Mouse (Mus musculus) embryonic stem cell, embryonic (primary cell): ENCODE results near the gene Ablim1.

ENCODE experiments used
- CTCF ChIA-PET, 4 experiments: fragments of 300-600 bp in 2 of 4; fragments of 350-600 bp in 2 of 4; sonication (Branson Sonifier 250); formaldehyde crosslinking; loops; one replicate each; lab custom pipeline; 2022; ENCODE audit warnings: inconsistent platforms in 2 of 4; lab: Charles Lee
- POLR2A ChIA-PET, 4 experiments: fragments of 300-600 bp in 2 of 4; fragments of 350-600 bp in 2 of 4; sonication (Branson Sonifier 250); formaldehyde crosslinking; loops; one replicate each; lab custom pipeline; 2022; ENCODE audit warnings: antibody characterized with exemption in 4 of 4, inconsistent platforms in 1 of 4; lab: Charles Lee

Gene Ablim1

DNA sequence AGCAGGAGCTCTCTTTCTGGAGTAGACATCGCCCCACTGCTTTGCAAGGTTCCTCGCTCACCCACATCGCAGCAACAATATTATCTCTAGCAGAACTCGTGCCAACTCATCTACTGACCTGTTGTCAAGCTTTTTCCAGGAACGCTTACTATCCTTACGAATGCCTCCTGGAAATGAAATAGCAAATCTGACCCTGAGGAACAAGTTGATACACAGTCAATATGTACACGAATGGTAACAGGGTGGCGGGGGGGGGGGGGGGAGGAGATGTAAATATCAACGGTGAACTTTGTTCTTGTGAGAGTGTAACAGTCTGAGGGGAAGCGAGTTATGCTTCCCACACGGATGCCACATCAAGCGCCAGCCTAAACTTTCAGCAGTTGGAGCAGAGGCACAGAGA is 56.9 kb downstream of the Ablim1 start:
- ChIA-PET POLR2A (no interaction called here), CTCF (no interaction called here)

DNA sequence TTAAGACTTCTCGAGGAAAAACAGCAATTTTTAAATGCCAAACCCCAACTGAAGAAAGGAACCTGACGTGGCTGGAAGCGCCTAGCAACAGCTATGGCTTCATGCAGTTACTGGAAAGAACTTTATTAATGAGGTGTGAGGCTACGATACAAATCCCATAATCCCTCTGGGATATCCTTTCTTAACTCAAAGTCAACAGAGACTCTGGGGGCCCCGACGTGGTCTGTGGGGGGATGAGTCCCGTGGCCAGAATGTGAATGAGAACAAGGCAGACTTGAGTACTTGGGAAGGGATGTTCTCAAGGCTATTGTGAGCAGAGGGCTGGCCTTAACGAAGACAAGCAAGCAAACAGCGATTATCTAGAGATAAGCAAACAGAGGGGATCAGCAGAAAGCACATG is 58.1 kb downstream of the Ablim1 start:
- ChIA-PET CTCF (interaction anchor here in 2 of 4 experiments (0.5 to 0.6 kb wide), 2 partner anchors 9 to 33 kb away, joined by 3 to 4 read pairs; no protein-coding TSS in a partner anchor), POLR2A (interaction anchor here in 1 of 4 experiments (0.6 to 1.1 kb wide), 2 partner anchors 22 to 160 kb away, joined by 3 to 4 read pairs; no protein-coding TSS in a partner anchor)

DNA sequence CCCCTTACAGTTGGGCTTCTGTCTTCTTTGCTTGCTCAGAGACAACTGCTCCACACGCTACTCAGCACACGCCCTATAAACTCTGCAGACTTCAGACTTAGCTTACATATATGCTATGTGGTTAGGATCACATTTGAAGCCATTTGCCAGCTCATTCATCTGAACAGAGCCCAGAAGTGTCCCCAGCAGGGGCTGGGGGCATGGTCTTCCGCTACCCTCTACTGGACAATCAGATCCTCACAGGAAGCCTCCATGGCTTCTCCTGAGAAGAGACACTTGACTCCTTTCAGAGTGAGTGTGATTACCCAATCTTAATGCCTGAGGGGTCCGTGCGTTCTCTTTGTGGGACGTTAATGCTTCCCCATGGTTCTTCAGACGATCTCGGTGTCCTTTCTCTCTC is 59.6 kb downstream of the Ablim1 start:
- ChIA-PET POLR2A (interaction anchor here in 2 of 4 experiments (0.6 to 0.7 kb wide), 3 partner anchors 17 to 349 kb away, joined by 3 to 4 read pairs (median 4); no protein-coding TSS in a partner anchor), CTCF (interaction anchor here in 1 of 4 experiments (0.6 kb wide), 1 partner anchor 117 kb away, joined by 4 read pairs; no protein-coding TSS in a partner anchor)

DNA sequence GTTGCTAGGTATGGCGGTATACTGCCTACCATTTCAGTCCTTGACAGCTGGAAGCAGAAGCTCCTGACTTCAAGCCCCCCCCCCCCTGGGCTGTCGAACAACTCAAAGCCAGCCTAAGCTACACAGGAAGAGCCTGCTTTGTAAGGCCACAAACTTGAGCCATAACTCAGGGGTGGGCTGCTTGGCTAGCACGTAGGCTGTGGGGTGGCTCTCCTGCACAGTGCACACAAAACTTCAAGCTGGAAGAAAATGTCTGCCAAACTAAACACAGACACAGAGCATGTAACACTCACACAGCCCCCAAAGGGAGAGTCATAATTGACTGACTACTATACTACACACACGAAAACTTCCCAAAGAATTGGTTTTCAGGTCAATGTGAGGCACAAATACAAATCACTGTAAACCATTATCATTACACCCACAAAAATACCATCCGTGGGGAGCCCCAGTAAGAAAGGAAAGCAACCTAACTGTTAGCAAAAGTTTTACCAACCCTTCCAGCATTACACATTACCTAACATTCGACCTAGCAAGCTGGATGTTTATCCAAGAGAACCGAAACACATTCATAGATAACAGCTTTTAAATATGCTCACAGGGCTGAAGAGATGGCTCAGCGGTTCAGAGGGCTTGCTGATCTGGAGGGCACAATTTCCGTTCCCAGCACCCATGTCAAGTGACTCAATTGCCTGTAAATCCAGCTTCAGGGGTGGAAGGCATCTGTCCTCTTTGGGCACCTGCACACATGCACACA is 61.8 kb downstream of the Ablim1 start:
- ChIA-PET CTCF (no interaction called here), POLR2A (interaction anchor here in 2 of 4 experiments (0.6 to 0.8 kb wide), 2 partner anchors 56 to 375 kb away, joined by 3 to 4 read pairs; no protein-coding TSS in a partner anchor)

DNA sequence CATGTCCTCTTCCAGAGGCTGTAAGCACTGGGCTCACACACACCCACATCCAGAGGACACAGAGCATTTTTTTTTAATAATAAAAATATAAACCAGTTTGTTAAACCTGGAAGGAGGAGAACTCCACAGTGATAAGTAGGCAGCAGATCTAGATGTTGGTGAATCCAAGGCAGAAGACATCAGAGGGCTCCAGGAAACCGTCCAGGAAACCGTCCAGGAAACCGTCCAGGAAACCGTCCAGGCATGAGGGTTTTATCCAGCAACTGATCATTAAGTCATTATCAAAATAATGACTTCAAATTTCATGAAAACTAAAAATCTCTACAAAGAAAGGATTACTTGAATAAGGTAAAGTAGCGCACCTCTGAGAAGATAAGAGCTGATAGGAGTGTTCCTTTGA is 65.9 kb downstream of the Ablim1 start:
- ChIA-PET CTCF (no interaction called here), POLR2A (no interaction called here)

GRCm38 (mm10) chr19:57247221-57247620 is 67.5 kb downstream of the Ablim1 start:
- CTCF ChIA-PET: interaction anchor here in 1 of 4 experiments (0.7 kb wide), 1 partner anchor 76 kb away, joined by 3 read pairs; no protein-coding TSS in a partner anchor
- POLR2A ChIA-PET: no interaction called here

- ChIA-PET POLR2A (no interaction called here), CTCF (no interaction called here)
Observed at GRCm38 (mm10) chr19:57244281-57244680, 70.4 kb downstream of the Ablim1 start.

DNA sequence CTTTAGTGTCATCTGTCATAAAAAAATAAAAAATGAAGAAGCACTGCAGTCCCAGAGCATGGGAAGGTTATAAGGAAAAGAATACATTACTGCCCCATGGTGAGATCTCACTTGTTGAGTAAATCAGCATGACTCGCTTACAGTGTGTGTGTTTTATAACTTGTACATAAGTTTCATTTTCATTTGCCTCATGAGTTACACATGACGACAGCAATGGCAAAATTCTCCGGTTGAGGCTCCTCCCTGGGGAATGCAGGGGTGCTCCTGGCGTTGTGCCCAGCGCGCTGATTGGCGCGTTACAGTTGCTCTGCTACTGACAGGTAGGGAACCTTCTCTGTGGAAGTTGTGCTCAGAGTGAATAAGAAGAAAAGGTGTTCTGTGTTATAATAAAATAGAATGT is 71.1 kb downstream of the Ablim1 start:
- POLR2A ChIA-PET: no interaction called here
- CTCF ChIA-PET: interaction anchor here in 2 of 4 experiments (0.5 to 0.7 kb wide), 2 partner anchors 103 to 406 kb away, joined by 3 read pairs; no protein-coding TSS in a partner anchor

- POLR2A ChIA-PET: no interaction called here
Observed at GRCm38 (mm10) chr19:57243191-57243590, 71.5 kb downstream of the Ablim1 start.

GRCm38 (mm10) chr19:57241363-57242192 is 73.1 kb downstream of the Ablim1 start:
- CTCF ChIA-PET: no interaction called here
- POLR2A ChIA-PET: interaction anchor here in 2 of 4 experiments (0.6 to 1.2 kb wide), 3 partner anchors 76 to 1137 kb away, joined by 3 to 5 read pairs (median 4); no protein-coding TSS in a partner anchor

More at GRCm38 (mm10) chr19:57243191-57243590, 71.5 kb downstream of the Ablim1 start:
- CTCF ChIA-PET: interaction anchor here in 2 of 4 experiments (0.5 to 0.7 kb wide), 2 partner anchors 103 to 406 kb away, joined by 3 read pairs; no protein-coding TSS in a partner anchor

DNA sequence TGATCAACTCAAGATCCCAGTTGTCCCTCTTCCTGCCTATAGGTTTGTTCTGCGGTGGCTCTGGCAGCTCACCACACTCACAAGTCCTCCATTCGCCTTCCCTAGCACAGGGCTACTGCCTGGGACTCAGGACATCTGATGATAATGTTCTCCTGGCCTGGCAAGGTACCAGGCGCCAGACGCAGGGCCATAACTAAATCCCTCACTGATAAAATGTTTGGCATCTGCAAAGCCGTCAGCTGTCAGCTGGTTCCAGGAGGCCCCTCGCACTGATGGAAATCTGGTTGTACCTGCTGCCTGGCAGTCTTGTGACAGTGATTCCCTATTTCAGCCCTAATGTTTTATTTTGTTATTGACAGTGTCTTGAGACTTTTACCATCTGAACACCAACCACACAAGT is 74.5 kb downstream of the Ablim1 start:
- CTCF ChIA-PET: interaction anchor here in 1 of 4 experiments (0.5 kb wide), 1 partner anchor 402 kb away, joined by 4 read pairs; no protein-coding TSS in a partner anchor
- POLR2A ChIA-PET: no interaction called here

- CTCF ChIA-PET: interaction anchor here in 1 of 4 experiments (0.5 kb wide), 2 partner anchors 403 to 950 kb away, joined by 3 to 4 read pairs; no protein-coding TSS in a partner anchor
- POLR2A ChIA-PET: interaction anchor here in 2 of 4 experiments (0.5 kb wide), 2 partner anchors 109 to 214 kb away, joined by 3 read pairs; partner anchors contain the start of gene Trub1 (in 1 of the 2)
Observed at GRCm38 (mm10) chr19:57239176-57239784, 75.4 kb downstream of the Ablim1 start.

GRCm38 (mm10) chr19:57238461-57238860 is 76.3 kb downstream of the Ablim1 start:
- POLR2A ChIA-PET: interaction anchor here in 1 of 4 experiments (0.5 to 0.9 kb wide), 2 partner anchors 66 to 108 kb away, joined by 3 read pairs; no protein-coding TSS in a partner anchor

GRCm38 (mm10) chr19:57237534-57237933 is 77.2 kb downstream of the Ablim1 start:
- ChIA-PET POLR2A (no interaction called here), CTCF (interaction anchor here in 1 of 4 experiments (0.6 kb wide), 1 partner anchor 219 kb away, joined by 3 read pairs; no protein-coding TSS in a partner anchor)

More at GRCm38 (mm10) chr19:57238461-57238860, 76.3 kb downstream of the Ablim1 start:
- CTCF ChIA-PET: no interaction called here

GRCm38 (mm10) chr19:57236647-57237046 is 78.1 kb downstream of the Ablim1 start:
- ChIA-PET CTCF (interaction anchor here in 1 of 4 experiments (0.6 kb wide), 2 partner anchors 220 to 830 kb away, joined by 3 read pairs; no protein-coding TSS in a partner anchor), POLR2A (interaction anchor here in 1 of 4 experiments (0.6 kb wide), 1 partner anchor 117 kb away, joined by 4 read pairs; no protein-coding TSS in a partner anchor)

DNA sequence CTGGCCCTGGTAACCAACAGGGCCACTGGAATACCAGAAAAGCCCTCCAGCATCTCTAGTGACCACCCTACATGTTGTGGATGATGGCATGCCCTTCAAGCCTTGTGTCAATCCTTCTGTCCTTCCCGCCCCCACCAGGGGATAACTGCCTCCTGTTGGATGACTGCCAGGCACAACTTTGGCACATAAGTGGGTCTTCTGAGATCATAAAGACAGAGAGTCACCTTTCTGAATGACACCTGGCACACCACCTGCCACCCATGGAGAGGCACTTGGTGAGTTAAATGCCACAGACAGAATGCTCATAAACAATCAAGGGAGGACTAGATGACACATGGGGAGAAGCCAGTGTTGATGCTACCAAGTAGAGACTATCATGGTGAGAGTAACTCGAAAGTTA is 78.8 kb downstream of the Ablim1 start:
- CTCF ChIA-PET: no interaction called here

GRCm38 (mm10) chr19:57230996-57231395 is 83.7 kb downstream of the Ablim1 start:
- ChIA-PET CTCF (no interaction called here), POLR2A (no interaction called here)

More for the DNA sequence above, 78.8 kb downstream of the Ablim1 start:
- POLR2A ChIA-PET: interaction anchor here in 1 of 4 experiments (0.6 kb wide), 1 partner anchor 56 kb away, joined by 3 read pairs; no protein-coding TSS in a partner anchor

DNA sequence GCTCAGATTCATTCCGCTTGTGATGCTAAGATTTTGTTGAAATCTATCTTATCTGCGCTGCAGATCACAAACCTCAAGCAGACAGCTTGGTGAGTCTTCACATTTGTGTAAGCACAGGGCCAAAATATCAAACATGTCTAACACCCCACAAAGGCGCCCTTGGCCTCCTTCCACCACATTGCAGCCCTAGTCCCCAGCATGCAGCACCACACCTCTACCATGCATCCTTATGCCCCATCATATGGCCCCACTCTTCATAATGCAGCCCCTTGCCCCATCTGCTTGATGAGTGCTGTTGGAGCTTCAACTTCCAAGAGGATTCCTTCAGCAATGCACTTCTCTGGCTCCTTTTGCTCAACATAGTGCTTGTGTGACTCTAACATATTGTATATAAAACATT is 85.6 kb downstream of the Ablim1 start:
- POLR2A ChIA-PET: no interaction called here

More for the DNA sequence above, 85.6 kb downstream of the Ablim1 start:
- CTCF ChIA-PET: interaction anchor here in 1 of 4 experiments (0.6 kb wide), 1 partner anchor 852 kb away, joined by 3 read pairs; no protein-coding TSS in a partner anchor
